Mouse (Mus musculus) liver, adult 2 months (tissue): ENCODE measurements around the gene Elp5. TPM values are rescaled to one million over a fixed set of nuclear protein-coding genes. Genes with fewer than 3 reads are reported as not detected.

Experiments used
- DNase-seq: peaks from one replicate; pipeline ENCODE4 v3.0.0-alpha.2; 2011; ENCODE audit warnings: low read depth, low spot score; ENCODE audit errors: extremely low read depth
- H3K27ac ChIP-seq: fragments of 200-500 bp; replicated peaks from 2 replicates; pipeline ENCODE4 v1.5.1; 2012; ENCODE audit warnings: low read depth, mild to moderate bottlenecking, control low read depth, inconsistent platforms, low read length; ENCODE audit not compliant: insufficient read depth
- H3K27me3 ChIP-seq: fragments of 200-500 bp; 2 replicates; pipeline ENCODE4 v1.6.1; 2012; ENCODE audit warnings: mild to moderate bottlenecking, moderate library complexity, low read length, inconsistent platforms; ENCODE audit not compliant: control insufficient read depth, insufficient read depth
- H3K36me3 ChIP-seq: fragments of 200-500 bp; 2 replicates; pipeline ENCODE4 v1.6.1; 2012; ENCODE audit warnings: low read length, inconsistent platforms; ENCODE audit not compliant: control insufficient read depth, insufficient read depth
- H3K4me1 ChIP-seq: fragments of 200-500 bp; 2 replicates; pipeline ENCODE4 v1.6.1; 2011; ENCODE audit warnings: low read length; ENCODE audit not compliant: control insufficient read depth, insufficient read depth
- H3K4me3 ChIP-seq: fragments of 200-500 bp; 2 replicates; pipeline ENCODE4 v1.5.1; 2011; ENCODE audit warnings: low read depth, mild to moderate bottlenecking, control low read depth, low read length, moderate library complexity; ENCODE audit not compliant: insufficient read depth
- H3K79me2 ChIP-seq: fragments of 200-500 bp; 2 replicates; pipeline ENCODE4 v1.6.1; 2012; ENCODE audit warnings: inconsistent platforms, mild to moderate bottlenecking, low read length, moderate library complexity; ENCODE audit not compliant: control insufficient read depth, insufficient read depth
- H3K9ac ChIP-seq: fragments of 200-500 bp; 2 replicates; pipeline ENCODE4 v1.6.1; 2012; ENCODE audit warnings: low read depth, mild to moderate bottlenecking, control low read depth, inconsistent platforms, low read length
- CTCF ChIP-seq: fragments of 200-500 bp; IDR thresholded peaks from 2 replicates; pipeline ENCODE4 v1.5.1; 2011; ENCODE audit warnings: low read depth, low read length, control low read depth
- POLR2A ChIP-seq: fragments of 200-500 bp; IDR thresholded peaks from 2 replicates; pipeline ENCODE4 v1.6.1; 2011; ENCODE audit warnings: low read length, control low read depth; ENCODE audit not compliant: insufficient read depth; ENCODE audit errors: extremely low read depth
- WGBS: fragments of 180-500 bp; shearing (Covaris S2); methylation state at CpG from one replicate; pipeline ENCODE4 v1.1.7; 2018; 5-methylcytosine and 5-hydroxymethylcytosine counted together
- polyA plus RNA-seq: library from polyadenylated mRNA; depleted of rRNA; stranded (reverse); fragments of >200 nt; gene quantifications from 2 replicates; pipeline ENCODE4 v1.2.3, GENCODE M21; 2012
- total RNA-seq: library from RNA; depleted of rRNA; stranded (reverse); fragments of >200 nt; gene quantifications from 2 replicates; pipeline ENCODE4 v1.2.3, GENCODE M21; 2014

Gene Elp5
- total and polyA plus RNA-seq, 2 experiments: 19.5 to 30.8 TPM

DNA sequence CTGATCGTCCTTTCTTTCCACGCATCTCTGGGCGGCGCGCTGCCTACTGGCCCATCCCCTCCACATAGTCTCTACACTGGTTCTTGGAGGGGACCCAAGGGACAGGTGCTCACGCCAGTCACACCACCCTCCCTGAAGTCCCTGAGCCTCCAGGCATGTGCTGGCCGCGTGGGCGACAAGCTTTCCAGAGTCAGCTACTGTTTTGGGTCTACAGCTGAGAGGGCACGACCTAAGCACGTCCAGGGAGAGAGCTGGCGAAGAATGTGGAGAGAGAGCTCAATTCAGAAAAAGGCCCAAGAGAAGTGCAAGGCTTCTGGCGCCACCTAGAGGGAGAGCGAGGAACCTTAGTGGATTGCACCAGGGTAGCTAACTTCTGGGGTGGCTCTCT, 33.6 kb downstream of the Elp5 start:
- peak overlapping the region; percentile 31; the same call in 1 of the 2 replicates for H3K4me3 ChIP-seq
- H3K27me3 ChIP-seq: no peaks in the 10 kb centered on the region
- no peak overlapping the region; the same call in 1 of the 2 replicates for H3K27ac ChIP-seq
- no peaks in the 10 kb centered on the region for H3K36me3 ChIP-seq
- under 1% methylated on average over 14 of the region's 14 CpGs for WGBS
- TF ChIP-seq CTCF (peak; percentile 87), POLR2A (no peak)
- no peaks in the 10 kb centered on the region for H3K79me2 ChIP-seq
- H3K9ac ChIP-seq: no peak overlapping the region
- peak; percentile 76 for DNase-seq
- H3K4me1 ChIP-seq: peaks cover 3% of the 10 kb centered on the region; the same call in 1 of the 2 replicates

DNA sequence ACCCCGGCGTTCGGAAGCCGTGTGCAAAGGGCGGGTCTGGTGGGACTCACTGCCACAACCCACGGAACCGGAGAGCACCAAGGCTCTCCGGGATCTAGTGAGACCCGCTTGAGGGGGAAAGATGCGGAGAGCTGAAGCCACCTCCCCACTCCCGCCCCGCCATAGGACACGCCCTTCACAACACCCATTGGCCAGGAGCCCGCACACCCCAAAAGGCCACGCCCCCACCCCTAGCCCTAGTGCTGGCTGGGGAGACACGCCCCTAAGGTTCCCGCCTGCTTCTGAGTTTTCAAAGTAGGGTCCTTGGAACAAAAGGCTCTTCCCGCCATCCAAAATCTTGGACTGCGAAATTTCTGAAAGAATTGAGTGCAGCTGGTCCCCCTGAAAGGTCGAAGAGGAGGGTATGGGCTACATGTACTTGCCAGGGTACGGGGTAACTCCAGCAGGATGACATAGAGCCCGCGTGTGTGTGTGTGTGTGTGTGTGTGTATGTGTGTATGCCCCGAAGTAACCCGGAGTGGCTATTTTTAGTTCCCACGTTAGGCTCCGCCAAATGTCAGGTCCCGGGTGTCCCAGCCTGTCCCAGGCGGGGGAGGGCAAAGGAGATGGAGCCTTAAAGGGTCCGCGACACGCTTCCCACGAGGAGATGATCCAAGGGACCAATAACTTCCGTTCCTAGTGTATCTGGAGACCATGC, 34.1 kb downstream of the Elp5 start, which contains the start of gene Slc2a4:
TSS of gene Slc2a4 (minus strand) at position 123 of the 697 bp plus-strand sequence.
- H3K4me1 ChIP-seq: peaks cover 3% of the 10 kb centered on the region; the same call in 1 of the 2 replicates
- DNase-seq: peak; percentile 63
- no peak within 1 kb of the TSS; the same call in 1 of the 2 replicates for H3K27ac ChIP-seq
- peak within 1 kb of the TSS; percentile 49; the same call in 1 of the 2 replicates for H3K4me3 ChIP-seq
- no peaks in the 10 kb centered on the region for H3K79me2 ChIP-seq
- no peaks in the 10 kb centered on the region for H3K36me3 ChIP-seq
- H3K27me3 ChIP-seq: no peaks in the 10 kb centered on the region
- 1% methylated on average over 34 of the region's 34 CpGs for WGBS
- no peak within 1 kb of the TSS; the same call in 1 of the 2 replicates for H3K9ac ChIP-seq
- TF ChIP-seq POLR2A: no peak
- no peak for TF ChIP-seq CTCF

DNA sequence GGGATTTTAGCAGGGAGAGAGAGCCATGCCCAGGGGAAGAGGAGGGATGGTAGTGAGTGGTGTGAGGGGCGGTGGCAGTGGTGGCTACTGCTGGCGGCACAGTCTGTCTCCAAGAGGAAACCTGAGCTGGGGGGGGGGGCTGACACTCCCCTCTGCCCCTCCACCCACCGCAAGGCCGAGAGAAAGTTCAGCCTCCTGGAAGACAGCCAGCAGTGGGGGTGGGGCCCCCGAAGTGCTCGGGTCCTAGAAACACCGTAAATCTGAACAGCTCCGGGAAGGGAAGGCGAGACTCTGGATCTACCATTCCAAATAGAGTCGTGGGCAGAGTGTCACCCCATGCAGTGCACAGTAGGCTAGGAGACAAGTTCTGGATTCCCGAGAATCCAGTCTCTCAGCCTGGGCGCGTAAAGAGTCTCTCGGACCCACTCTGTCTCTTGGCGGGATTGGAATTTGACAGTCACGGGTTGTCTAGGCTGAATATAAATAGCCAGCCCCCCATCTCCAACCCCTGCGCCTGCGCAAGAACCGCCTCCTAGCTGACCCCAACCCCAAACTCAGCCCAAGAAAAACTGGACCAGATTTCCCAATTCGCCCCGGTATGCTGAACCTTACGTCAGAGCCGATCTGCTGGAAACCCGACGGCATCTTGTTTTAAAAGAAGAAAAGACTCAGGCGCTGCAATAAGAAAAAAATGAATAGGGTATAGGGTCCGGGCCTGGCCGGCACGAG, 34.8 kb downstream of the Elp5 start:
- no peaks in the 10 kb centered on the region for H3K27me3 ChIP-seq

DNA sequence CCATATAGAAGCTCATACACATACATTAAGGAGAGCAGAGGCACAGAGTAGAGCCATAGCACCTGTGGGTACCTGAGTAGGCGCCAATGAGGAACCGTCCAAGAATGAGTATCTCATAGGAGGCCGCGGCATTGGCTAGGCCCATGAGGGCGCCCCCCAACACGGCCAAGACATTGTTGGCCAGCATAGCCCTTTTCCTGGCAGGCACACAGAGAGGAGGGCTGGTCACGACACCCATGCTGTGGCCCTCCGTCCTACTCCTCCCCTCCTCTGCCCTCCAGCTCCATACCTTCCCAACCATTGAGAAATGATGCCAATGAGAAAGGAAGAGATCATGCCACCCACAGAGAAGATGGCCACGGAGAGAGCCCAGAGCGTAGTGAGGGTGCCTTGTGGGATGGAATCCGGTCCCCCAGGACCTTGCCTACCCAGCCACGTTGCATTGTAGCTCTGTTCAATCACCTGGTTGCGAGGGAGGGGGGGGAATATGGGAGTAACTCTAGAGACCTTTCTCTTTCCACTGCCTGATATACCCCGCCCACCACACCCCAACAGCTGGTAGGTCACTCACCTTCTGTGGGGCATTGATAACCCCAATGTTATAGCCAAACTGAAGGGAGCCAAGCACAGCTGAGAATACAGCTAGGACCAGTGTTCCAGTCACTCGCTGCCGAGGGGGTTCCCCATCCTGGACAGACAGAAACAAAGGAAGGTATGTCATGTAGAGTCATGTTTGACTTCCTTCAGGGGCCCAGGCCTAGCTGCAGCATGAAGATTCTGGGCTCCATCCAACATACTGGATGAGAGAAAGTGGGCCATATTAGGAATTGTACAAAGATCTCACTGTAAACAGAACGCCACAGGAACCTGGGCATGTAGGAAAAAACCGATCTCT, 36.1 kb downstream of the Elp5 start:
- TF ChIP-seq POLR2A (no peak), CTCF (no peak)
- H3K9ac ChIP-seq: no peak overlapping the region
- H3K4me3 ChIP-seq: no peak overlapping the region
- H3K4me1 ChIP-seq: peaks cover 3% of the 10 kb centered on the region; the same call in 1 of the 2 replicates
- 92% methylated on average over 18 of the region's 18 CpGs for WGBS
- no peak overlapping the region for H3K27ac ChIP-seq
- H3K27me3 ChIP-seq: no peaks in the 10 kb centered on the region
- no peaks in the 10 kb centered on the region for H3K36me3 ChIP-seq
- DNase-seq: no peak
- no peaks in the 10 kb centered on the region for H3K79me2 ChIP-seq

More for the DNA sequence above, 34.8 kb downstream of the Elp5 start:
- WGBS: 28% methylated on average over 29 of the region's 29 CpGs
- Histone ChIP-seq H3K36me3 (no peaks in the 10 kb centered on the region), H3K4me3 (peak overlapping the region; percentile 49; the same call in 1 of the 2 replicates), H3K27ac (no peak overlapping the region), H3K4me1 (peaks cover 3% of the 10 kb centered on the region; the same call in 1 of the 2 replicates), H3K9ac (no peak overlapping the region), H3K79me2 (no peaks in the 10 kb centered on the region)
- no peak for TF ChIP-seq POLR2A
- TF ChIP-seq CTCF: no peak
- no peak for DNase-seq

DNA sequence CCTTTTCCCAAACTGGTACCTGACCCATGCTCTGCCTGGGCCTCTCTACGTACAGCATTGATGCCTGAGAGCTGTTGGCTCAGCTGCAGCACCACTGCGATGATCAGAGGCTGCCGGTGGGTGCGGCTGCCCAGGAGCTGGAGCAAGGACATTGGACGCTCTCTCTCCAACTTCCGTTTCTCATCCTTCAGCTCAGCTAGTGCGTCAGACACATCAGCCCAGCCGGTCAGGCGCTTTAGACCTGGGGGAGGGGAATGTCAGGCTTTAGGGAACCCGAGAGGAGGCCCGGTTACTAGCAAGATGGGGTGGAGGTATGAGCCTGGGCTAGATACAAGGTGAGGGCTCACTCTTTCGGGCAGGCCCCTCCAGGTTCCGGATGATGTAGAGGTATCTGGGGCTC, 37.1 kb downstream of the Elp5 start:
- no peaks in the 10 kb centered on the region for H3K36me3 ChIP-seq
- H3K4me1 ChIP-seq: peaks cover 3% of the 10 kb centered on the region; the same call in 1 of the 2 replicates
- H3K9ac ChIP-seq: no peak overlapping the region
- no peak for DNase-seq
- H3K79me2 ChIP-seq: no peaks in the 10 kb centered on the region
- H3K27ac ChIP-seq: no peak overlapping the region
- TF ChIP-seq CTCF (no peak), POLR2A (no peak)
- no peak overlapping the region for H3K4me3 ChIP-seq
- 91% methylated on average over 13 of the region's 13 CpGs for WGBS
- no peaks in the 10 kb centered on the region for H3K27me3 ChIP-seq
